Mouse (Mus musculus) limb, embryonic 12.5 days (tissue): ENCODE data around the gene Nme2. TPM values are rescaled to one million over a fixed set of nuclear protein-coding genes. Genes with fewer than 3 reads are reported as not detected.
"Not testable (repeated sequence)": the region's sequence is repeated elsewhere in the genome, so short reads cannot be mapped to it uniquely, and the experiment has no call there.

ENCODE experiments used
- ATAC-seq: fragments of 200-750 bp; cut with Nextera tagmentation; 2 replicates; pipeline ENCODE4 v1.8.0; 2017; ENCODE audit warnings: low read depth, moderate TSS enrichment; ENCODE audit not compliant: insufficient number of reproducible peaks, insufficient read depth, low FRiP score, low TSS enrichment
- H3K27ac ChIP-seq: fragments of 300-500 bp; sonication (generic); 2 replicates; pipeline ENCODE4 v1.5.1; 2016; ENCODE audit warnings: mild to moderate bottlenecking, moderate library complexity
- H3K27me3 ChIP-seq: fragments of 300-500 bp; sonication (generic); 2 replicates; pipeline ENCODE4 v1.6.1; 2016; ENCODE audit warnings: mild to moderate bottlenecking, moderate library complexity
- H3K36me3 ChIP-seq: fragments of 300-500 bp; sonication (generic); 2 replicates; pipeline ENCODE4 v1.6.1; 2016; ENCODE audit warnings: mild to moderate bottlenecking, moderate library complexity
- H3K4me1 ChIP-seq: fragments of 300-500 bp; sonication (generic); replicated peaks from 2 replicates; pipeline ENCODE4 v1.6.1; 2016
- H3K4me2 ChIP-seq: fragments of 300-500 bp; sonication (generic); 2 replicates; pipeline ENCODE4 v1.6.1; 2016; ENCODE audit warnings: mild to moderate bottlenecking, moderate library complexity
- H3K4me3 ChIP-seq: fragments of 300-500 bp; sonication (generic); replicated peaks from 2 replicates; pipeline ENCODE4 v1.5.1; 2016; ENCODE audit warnings: mild to moderate bottlenecking
- H3K9ac ChIP-seq: fragments of 300-500 bp; sonication (generic); replicated peaks from 2 replicates; pipeline ENCODE4 v1.6.1; 2016; ENCODE audit warnings: mild to moderate bottlenecking, moderate library complexity
- H3K9me3 ChIP-seq: fragments of 300-500 bp; sonication (generic); 2 replicates; pipeline ENCODE4 v1.6.1; 2016; ENCODE audit warnings: mild to moderate bottlenecking, moderate library complexity
- WGBS: fragments of 180-500 bp; shearing (Covaris S2); methylation state at CpG from one replicate; pipeline ENCODE4 v1.1.7; 2016; 5-methylcytosine and 5-hydroxymethylcytosine counted together
- polyA plus RNA-seq: library from polyadenylated mRNA; unstranded; fragments of >200 nt; fragmentation: Nextera tagmentation; extraction: Ambion mirVana; gene quantifications from 2 replicates; pipeline ENCODE4 v1.2.1, GENCODE M21; 2016

Nme2 gene
- polyA plus RNA-seq, 1 experiment from 2014 or later, result 217 TPM

- H3K36me3 ChIP-seq, result peaks cover 60% of the 10 kb centered on the region
- ATAC-seq, result no peak
- H3K4me1 ChIP-seq, result peaks cover 10% of the 10 kb centered on the region; the same call in 1 of the 2 replicates
- H3K4me2 ChIP-seq, result no peak overlapping the region
- no peaks in the 10 kb centered on the region for H3K27me3 ChIP-seq
- WGBS, result 97% methylated on average over 2 of the region's 2 CpGs
- no peaks in the 10 kb centered on the region for H3K9me3 ChIP-seq
- H3K9ac ChIP-seq, result no peak overlapping the region
- H3K27ac ChIP-seq, result no peak overlapping the region
- no peak overlapping the region for H3K4me3 ChIP-seq
Observed at GRCm38 (mm10) chr11:93940906-93941305, 15.2 kb downstream of the Nme2 start.

GRCm38 (mm10) chr11:93929106-93929505 lies 27.0 kb downstream of the Nme2 start:
- peaks cover 91% of the 10 kb centered on the region for H3K36me3 ChIP-seq
- no peaks in the 10 kb centered on the region for H3K4me1 ChIP-seq

GRCm38 (mm10) chr11:93915019-93915418 lies 41.0 kb downstream of the Nme2 start:
- H3K27me3 ChIP-seq, H3K4me2 ChIP-seq, H3K27ac ChIP-seq, H3K9ac ChIP-seq, ATAC-seq, H3K4me1 ChIP-seq, H3K4me3 ChIP-seq, H3K9me3 ChIP-seq: not testable (repeated sequence)
- H3K36me3 ChIP-seq, result peaks cover 87% of the 10 kb centered on the region
- 93% methylated on average over 2 of the region's 2 CpGs for WGBS

More at GRCm38 (mm10) chr11:93929106-93929505, 27.0 kb downstream of the Nme2 start:
- Histone ChIP-seq H3K4me2 (no peak overlapping the region), H3K4me3 (no peak overlapping the region), H3K27ac (no peak overlapping the region), H3K9me3 (no peaks in the 10 kb centered on the region), H3K9ac (no peak overlapping the region), H3K27me3 (no peaks in the 10 kb centered on the region)
- ATAC-seq, result no peak

DNA sequence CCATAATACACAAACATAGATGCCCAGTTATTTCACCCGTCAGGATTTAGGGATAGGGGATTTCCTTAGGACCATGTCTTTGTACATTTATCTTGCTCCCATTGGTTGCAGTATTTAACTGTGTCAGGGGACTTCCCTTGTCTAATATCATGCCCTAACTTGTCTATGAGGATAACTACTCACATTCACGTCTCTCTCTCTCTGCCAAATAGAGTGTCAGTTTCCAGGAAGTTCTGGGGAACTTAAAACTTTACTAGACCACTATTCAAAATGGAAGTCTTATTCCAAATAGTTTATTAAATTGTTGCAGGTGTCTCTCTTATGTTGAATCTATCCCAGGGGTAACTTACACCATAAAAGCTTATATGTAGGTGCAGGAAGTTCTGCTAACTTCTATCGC lies 44.5 kb downstream of the Nme2 start:
- H3K4me2 ChIP-seq, result no peak overlapping the region
- no peak overlapping the region for H3K27ac ChIP-seq
- no peak for ATAC-seq
- no peak overlapping the region for H3K4me3 ChIP-seq
- H3K27me3 ChIP-seq, result no peaks in the 10 kb centered on the region
- no peak overlapping the region for H3K9ac ChIP-seq
- H3K4me1 ChIP-seq, result no peaks in the 10 kb centered on the region
- 84% methylated on average over 3 of the region's 3 CpGs for WGBS
- no peaks in the 10 kb centered on the region for H3K9me3 ChIP-seq
- peaks cover 83% of the 10 kb centered on the region for H3K36me3 ChIP-seq

GRCm38 (mm10) chr11:93908829-93909228 lies 47.2 kb downstream of the Nme2 start:
- no peaks in the 10 kb centered on the region for H3K4me1 ChIP-seq
- H3K9me3 ChIP-seq, result no peaks in the 10 kb centered on the region
- no peak overlapping the region for H3K4me2 ChIP-seq
- H3K9ac ChIP-seq, result no peak overlapping the region
- no peak overlapping the region for H3K4me3 ChIP-seq
- H3K27me3 ChIP-seq, result no peaks in the 10 kb centered on the region
- H3K36me3 ChIP-seq, result peaks cover 79% of the 10 kb centered on the region
- no peak for ATAC-seq
- no peak overlapping the region for H3K27ac ChIP-seq
- 91% methylated on average over 9 of the region's 9 CpGs for WGBS

DNA sequence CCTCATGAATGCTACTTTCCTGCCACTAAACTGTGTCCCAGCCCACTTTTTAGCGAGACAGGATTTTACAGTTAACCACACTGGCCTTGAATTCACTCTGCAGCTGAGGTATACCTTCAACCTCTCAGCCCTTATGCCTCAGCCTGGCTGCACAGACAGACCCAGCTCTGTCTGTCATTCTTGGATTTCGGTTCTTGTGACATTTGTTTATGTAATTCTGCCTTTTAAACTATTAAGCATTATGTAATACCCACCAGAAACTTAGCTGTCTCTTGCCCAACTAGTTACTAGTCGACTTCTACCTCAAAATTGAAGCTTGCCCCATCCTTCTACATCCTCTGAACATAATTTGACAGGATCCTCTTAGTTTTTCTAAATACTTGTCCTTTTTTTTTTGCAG lies 48.2 kb downstream of the Nme2 start:
- WGBS, result 86% methylated on average over 3 of the region's 3 CpGs

GRCm38 (mm10) chr11:93906834-93907233 lies 49.2 kb downstream of the Nme2 start:
- ATAC-seq, result no peak

More for the DNA sequence above, 48.2 kb downstream of the Nme2 start:
- no peaks in the 10 kb centered on the region for H3K4me1 ChIP-seq
- H3K4me2 ChIP-seq, result no peak overlapping the region
- peaks cover 77% of the 10 kb centered on the region for H3K36me3 ChIP-seq
- H3K4me3 ChIP-seq, result no peak overlapping the region
- H3K9me3 ChIP-seq, result no peaks in the 10 kb centered on the region
- no peaks in the 10 kb centered on the region for H3K27me3 ChIP-seq
- no peak for ATAC-seq
- no peak overlapping the region for H3K27ac ChIP-seq
- H3K9ac ChIP-seq, result no peak overlapping the region

More at GRCm38 (mm10) chr11:93906834-93907233, 49.2 kb downstream of the Nme2 start:
- Histone ChIP-seq H3K9ac (no peak overlapping the region), H3K27ac (no peak overlapping the region), H3K36me3 (peaks cover 68% of the 10 kb centered on the region), H3K4me2 (no peak overlapping the region), H3K4me1 (no peaks in the 10 kb centered on the region), H3K4me3 (no peak overlapping the region), H3K27me3 (no peaks in the 10 kb centered on the region), H3K9me3 (no peaks in the 10 kb centered on the region)
- WGBS, result 93% methylated on average over 4 of the region's 4 CpGs

Other genes starting within 250 kb of the Nme2 start
- 40.3 and 41.3 TPM in 2 replicates for gene Utp18, start 70.5 kb downstream of the Nme2 start, polyA plus RNA-seq
- 45.2 and 47.4 TPM in 2 replicates for gene Mbtd1, start 70.4 kb downstream of the Nme2 start, polyA plus RNA-seq
- gene Gm20390, start 12.0 kb upstream of the Nme2 start, polyA plus RNA-seq, result 446 and 466 TPM in 2 replicates
- 180 and 182 TPM in 2 replicates for gene Nme1, start 12.3 kb upstream of the Nme2 start, polyA plus RNA-seq
- 45.2 and 53.8 TPM in 2 replicates for gene Spag9, start 39.8 kb upstream of the Nme2 start, polyA plus RNA-seq